Mouse (Mus musculus) myocyte (in vitro differentiated cells): Measurements from ENCODE around the gene Stk10. TPM values are rescaled to one million over a fixed set of nuclear protein-coding genes. Genes with fewer than 3 reads are reported as not detected.
A peak's percentile ranks its signal among the peaks of the same experiment; 100 is the strongest.

Source experiments
- H3K27me3 ChIP-seq: one replicate; pipeline ENCODE4 v1.6.1; 2011; ENCODE audit not compliant: control insufficient read depth, insufficient read depth, insufficient read length
- H3K36me3 ChIP-seq: one replicate; pipeline ENCODE4 v1.6.1; 2011; ENCODE audit not compliant: control insufficient read depth, insufficient read depth
- H3K4me2 ChIP-seq: one replicate; pipeline ENCODE4 v1.6.1; 2011; ENCODE audit warnings: low read depth, control low read depth
- H3K4me3 ChIP-seq: one replicate; pipeline ENCODE4 v1.5.1; 2011; ENCODE audit warnings: mild to moderate bottlenecking, control low read depth, moderate library complexity
- H3K79me2 ChIP-seq: one replicate; pipeline ENCODE4 v1.6.1; 2011; ENCODE audit not compliant: control insufficient read depth, insufficient read depth
- H3ac ChIP-seq: one replicate; pipeline ENCODE4 v1.6.1; 2011; ENCODE audit not compliant: control insufficient read depth, insufficient read length
- CEBPB ChIP-seq: IDR thresholded peaks from 2 replicates; pipeline ENCODE4 v1.6.1; 2011; ENCODE audit warnings: mild to moderate bottlenecking, moderate library complexity; ENCODE audit not compliant: poor library complexity, insufficient read depth, severe bottlenecking
- E2F4 ChIP-seq: IDR thresholded peaks from one replicate; pipeline ENCODE4 v1.6.1; 2011; ENCODE audit warnings: mild to moderate bottlenecking, control low read depth, moderate library complexity; ENCODE audit not compliant: insufficient read depth
- MAX ChIP-seq: IDR thresholded peaks from one replicate; pipeline ENCODE4 v1.6.1; 2011; ENCODE audit warnings: low read depth, mild to moderate bottlenecking, control low read depth
- MYOD1 ChIP-seq, 3 experiments: IDR thresholded peaks; one replicate each; pipeline ENCODE4 v1.6.1; 2011; ENCODE audit warnings: control low read depth in 2 of 3, low read depth in 2 of 3, mild to moderate bottlenecking in 2 of 3, moderate library complexity in 1 of 3; ENCODE audit not compliant: insufficient read length in 2 of 3, control insufficient read depth in 1 of 3
- MYOG ChIP-seq, 3 experiments: IDR thresholded peaks; one replicate each; pipeline ENCODE4 v1.6.1; 2011; ENCODE audit warnings: control low read depth in 2 of 3, low read depth in 2 of 3, mild to moderate bottlenecking in 2 of 3; ENCODE audit not compliant: insufficient read length in 2 of 3, control insufficient read depth in 1 of 3, insufficient read depth in 1 of 3
- POLR2A ChIP-seq: IDR thresholded peaks from one replicate; pipeline ENCODE4 v1.6.1; 2011; ENCODE audit warnings: low read depth, mild to moderate bottlenecking, control low read depth, moderate library complexity; ENCODE audit not compliant: insufficient read length
- POLR2AphosphoS2 ChIP-seq: IDR thresholded peaks from one replicate; pipeline ENCODE4 v1.6.1; 2011; ENCODE audit warnings: low read depth, control low read depth; ENCODE audit not compliant: insufficient read length
- REST ChIP-seq: IDR thresholded peaks from one replicate; pipeline ENCODE4 v1.6.1; 2011; ENCODE audit warnings: mild to moderate bottlenecking, control low read depth, moderate library complexity; ENCODE audit not compliant: insufficient read depth, insufficient read length
- SRF ChIP-seq: IDR thresholded peaks from one replicate; pipeline ENCODE4 v1.6.1; 2011; ENCODE audit warnings: low read depth; ENCODE audit not compliant: control insufficient read depth, insufficient read length
- TCF12 ChIP-seq: IDR thresholded peaks from one replicate; pipeline ENCODE4 v1.6.1; 2011; ENCODE audit warnings: mild to moderate bottlenecking, control low read depth; ENCODE audit not compliant: poor library complexity, insufficient read depth, severe bottlenecking
- TCF3 ChIP-seq: IDR thresholded peaks from one replicate; pipeline ENCODE4 v1.6.1; 2011; ENCODE audit warnings: low read depth, control low read depth; ENCODE audit not compliant: insufficient read length
- USF1 ChIP-seq: IDR thresholded peaks from one replicate; pipeline ENCODE4 v1.6.1; 2011; ENCODE audit warnings: low read depth, mild to moderate bottlenecking, control low read depth, moderate library complexity
- polyA plus RNA-seq: library from polyadenylated mRNA; unstranded; fragments of >200 nt; fragmentation: generic; extraction: Trizol; gene quantifications from one replicate; pipeline ENCODE4 v1.2.1, GENCODE M21; 2012; ENCODE audit warnings: missing spikeins

Gene Stk10
- polyA plus RNA-seq, 1 experiment = 7.1 TPM

DNA sequence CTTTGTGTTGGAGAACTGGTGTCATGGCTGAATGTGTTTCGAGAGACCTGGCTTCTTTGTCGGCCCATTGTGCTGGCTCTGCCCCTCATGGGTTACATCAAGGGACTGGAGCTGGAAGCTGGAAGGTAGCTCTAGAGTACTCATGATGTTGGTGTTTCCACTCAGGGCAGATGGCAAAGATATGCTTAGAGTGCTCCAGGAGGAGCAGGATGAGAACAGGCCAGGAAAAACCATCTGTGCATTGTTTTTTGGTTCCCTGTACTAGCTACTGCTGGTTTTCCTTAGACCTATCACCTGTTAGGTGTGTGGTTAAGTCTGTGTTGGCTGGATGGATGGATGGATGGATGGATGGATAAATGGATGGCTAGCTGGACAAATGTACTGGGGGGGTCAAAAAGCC is 40.6 kb downstream of the Stk10 start:
- TF ChIP-seq TCF12 (no peak), TCF3 (no peak), SRF (no peak), REST (no peak)
- H3K4me3 ChIP-seq = no peak overlapping the region
- H3K36me3 ChIP-seq = no peaks in the 10 kb centered on the region
- peaks cover 3% of the 10 kb centered on the region for H3K79me2 ChIP-seq
- no peak overlapping the region for H3K4me2 ChIP-seq
- no peak overlapping the region for H3ac ChIP-seq
- no peaks in the 10 kb centered on the region for H3K27me3 ChIP-seq

DNA sequence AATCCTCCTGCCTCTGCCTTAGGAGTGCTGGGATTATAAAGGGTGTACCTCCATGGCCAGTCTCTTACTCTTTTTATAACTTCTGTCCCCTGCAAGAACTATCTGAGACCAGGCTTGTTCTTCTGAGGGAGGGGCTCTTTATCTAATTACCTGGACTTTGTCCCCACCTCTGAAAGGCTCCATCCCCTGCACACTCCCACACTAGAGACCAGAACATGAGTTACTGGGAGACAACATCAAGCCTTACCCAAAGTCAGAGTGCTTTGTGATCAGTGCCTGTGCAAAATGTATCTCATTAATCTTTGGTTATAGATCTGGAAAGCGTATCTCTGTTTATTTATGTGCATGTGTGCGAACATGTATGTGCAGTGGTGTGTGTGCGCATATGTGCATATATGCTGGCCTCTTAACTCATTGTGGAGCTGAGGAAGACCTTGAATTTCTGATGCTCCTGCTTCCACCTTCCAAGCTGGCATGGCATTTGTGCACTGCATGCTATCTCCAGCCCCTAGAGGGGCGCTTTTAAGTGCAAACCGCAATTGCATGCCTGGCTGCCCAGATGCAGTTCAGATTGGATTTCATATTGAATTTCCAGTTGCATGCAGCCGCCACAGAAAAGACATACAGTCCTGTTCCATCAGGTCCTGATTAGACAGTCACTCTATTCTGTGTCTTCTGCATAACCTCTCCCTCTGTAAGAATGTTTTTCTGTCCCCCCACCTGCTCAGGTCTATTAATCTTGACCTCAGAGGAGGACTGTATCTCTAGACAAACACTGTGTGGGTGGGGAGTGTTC is 43.1 kb downstream of the Stk10 start:
- Histone ChIP-seq H3K4me2 (no peak overlapping the region), H3K4me3 (no peak overlapping the region), H3K27me3 (no peaks in the 10 kb centered on the region), H3K79me2 (no peaks in the 10 kb centered on the region), H3K36me3 (no peaks in the 10 kb centered on the region), H3ac (no peak overlapping the region)
- no peak for TF ChIP-seq MYOD1 (IDR thresholded peaks at IDR 0.05; ENCODE audit: control insufficient read depth in 1 of 3, insufficient read length in 2 of 3, low read depth in 2 of 3)
- TF ChIP-seq CEBPB = no peak
- no peak for TF ChIP-seq MAX
- no peak for TF ChIP-seq MYOG (IDR thresholded peaks at IDR 0.05; ENCODE audit: control insufficient read depth in 1 of 3, insufficient read depth in 1 of 3, insufficient read length in 2 of 3, low read depth in 2 of 3)
- TF ChIP-seq TCF3 = no peak
- no peak for TF ChIP-seq POLR2A
- TF ChIP-seq REST = no peak
- no peak for TF ChIP-seq SRF
- no peak for TF ChIP-seq TCF12
- TF ChIP-seq POLR2AphosphoS2 = no peak
- no peak for TF ChIP-seq USF1
- no peak for TF ChIP-seq E2F4

DNA sequence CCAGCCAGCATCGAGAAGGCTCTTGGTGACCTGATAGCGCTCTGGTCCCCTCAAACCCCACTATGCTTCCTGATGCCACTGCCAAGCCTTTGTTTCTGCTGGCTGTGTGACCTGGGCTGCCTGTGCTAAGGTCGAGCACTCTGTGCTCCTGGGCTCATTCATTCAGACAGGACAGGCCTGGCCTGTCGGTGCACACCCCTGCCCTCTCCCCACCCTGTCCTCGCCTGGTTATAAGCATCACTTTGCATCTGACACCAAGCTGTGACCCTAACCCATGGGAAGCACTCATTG is 43.6 kb downstream of the Stk10 start:
- no peaks in the 10 kb centered on the region for H3K27me3 ChIP-seq
- H3K4me3 ChIP-seq = no peak overlapping the region
- no peaks in the 10 kb centered on the region for H3K79me2 ChIP-seq
- TF ChIP-seq TCF3 (no peak), CEBPB (no peak), REST (no peak), TCF12 (no peak), MYOD1 (IDR thresholded peaks at IDR 0.05; ENCODE audit: control insufficient read depth in 1 of 3, insufficient read length in 2 of 3, low read depth in 2 of 3) (no peak)
- no peak overlapping the region for H3K4me2 ChIP-seq
- H3ac ChIP-seq = no peak overlapping the region
- H3K36me3 ChIP-seq = no peaks in the 10 kb centered on the region

DNA sequence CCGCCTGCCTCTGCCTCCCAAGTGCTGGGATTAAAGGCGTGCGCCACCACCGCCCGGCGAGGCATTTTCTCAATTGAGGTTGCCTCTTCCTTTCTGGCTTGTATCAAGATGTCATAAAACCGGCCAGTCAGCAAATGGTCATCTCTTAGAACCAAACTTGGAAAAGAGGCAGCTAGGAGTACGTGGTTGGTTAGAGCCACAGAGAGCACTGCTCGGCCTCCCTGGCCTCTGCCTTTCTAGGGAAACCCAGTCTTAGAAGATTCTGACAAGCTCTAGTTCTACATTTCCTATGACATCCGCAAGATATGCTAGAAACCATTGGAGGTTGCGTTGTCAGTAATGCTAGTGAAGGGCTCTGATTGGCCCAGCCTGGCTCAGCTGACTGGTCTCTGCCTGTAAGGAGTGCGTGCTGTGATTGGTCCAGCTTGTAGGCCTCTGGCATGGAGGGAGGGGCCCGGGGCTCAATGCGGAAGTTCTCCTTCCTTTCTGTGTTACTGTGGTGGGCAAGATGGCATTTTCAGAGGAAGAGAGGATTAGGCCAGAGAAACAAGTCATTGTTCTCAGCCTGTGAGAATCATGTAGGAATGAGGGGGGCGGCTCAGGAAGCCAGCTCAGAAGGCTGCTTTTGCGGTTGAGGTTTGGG is 47.3 kb downstream of the Stk10 start:
- H3K27me3 ChIP-seq = no peaks in the 10 kb centered on the region
- no peaks in the 10 kb centered on the region for H3K79me2 ChIP-seq
- H3K4me2 ChIP-seq = no peak overlapping the region
- no peak overlapping the region for H3K4me3 ChIP-seq
- TF ChIP-seq MYOG (IDR thresholded peaks at IDR 0.05; ENCODE audit: control insufficient read depth in 1 of 3, insufficient read depth in 1 of 3, insufficient read length in 2 of 3, low read depth in 2 of 3) (no peak), USF1 (peak; percentile 55)
- no peak overlapping the region for H3ac ChIP-seq
- no peaks in the 10 kb centered on the region for H3K36me3 ChIP-seq

DNA sequence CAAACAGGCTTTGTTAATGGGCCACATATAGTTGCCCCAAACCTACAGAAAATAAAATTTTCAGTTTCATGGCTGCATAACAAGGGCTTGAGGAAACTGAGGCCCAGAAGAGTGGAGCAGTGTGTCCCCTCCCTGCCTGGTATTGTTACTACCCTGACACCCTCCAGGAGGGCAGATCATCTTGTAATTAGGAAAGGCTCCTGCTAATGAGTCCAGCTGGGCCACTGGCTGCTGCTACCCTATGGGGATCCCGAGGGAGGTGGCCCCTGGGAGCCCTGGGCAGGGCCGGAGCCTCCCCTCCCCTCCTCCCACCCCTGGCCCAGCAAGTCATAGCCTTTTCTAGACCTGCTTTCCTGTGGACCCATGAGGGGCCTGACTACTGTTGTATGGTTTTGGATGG is 47.9 kb downstream of the Stk10 start:
- no peaks in the 10 kb centered on the region for H3K27me3 ChIP-seq
- no peak overlapping the region for H3ac ChIP-seq
- no peak overlapping the region for H3K4me3 ChIP-seq
- no peaks in the 10 kb centered on the region for H3K36me3 ChIP-seq
- no peak overlapping the region for H3K4me2 ChIP-seq
- no peaks in the 10 kb centered on the region for H3K79me2 ChIP-seq
- TF ChIP-seq SRF (no peak), TCF12 (no peak), TCF3 (no peak), REST (no peak), MAX (no peak), E2F4 (no peak), POLR2A (no peak), POLR2AphosphoS2 (no peak), MYOG (IDR thresholded peaks at IDR 0.05; ENCODE audit: control insufficient read depth in 1 of 3, insufficient read depth in 1 of 3, insufficient read length in 2 of 3, low read depth in 2 of 3) (no peak), USF1 (no peak), CEBPB (no peak), MYOD1 (IDR thresholded peaks at IDR 0.05; ENCODE audit: control insufficient read depth in 1 of 3, insufficient read length in 2 of 3, low read depth in 2 of 3) (no peak)
